Mouse (Mus musculus): Measurements from ENCODE around the gene E130114P18Rik.

Gene E130114P18Rik

GRCm38 (mm10) chr4:97750401-97750800 is 27.5 kb downstream of the E130114P18Rik start:
- DNase-seq = no peak

DNA sequence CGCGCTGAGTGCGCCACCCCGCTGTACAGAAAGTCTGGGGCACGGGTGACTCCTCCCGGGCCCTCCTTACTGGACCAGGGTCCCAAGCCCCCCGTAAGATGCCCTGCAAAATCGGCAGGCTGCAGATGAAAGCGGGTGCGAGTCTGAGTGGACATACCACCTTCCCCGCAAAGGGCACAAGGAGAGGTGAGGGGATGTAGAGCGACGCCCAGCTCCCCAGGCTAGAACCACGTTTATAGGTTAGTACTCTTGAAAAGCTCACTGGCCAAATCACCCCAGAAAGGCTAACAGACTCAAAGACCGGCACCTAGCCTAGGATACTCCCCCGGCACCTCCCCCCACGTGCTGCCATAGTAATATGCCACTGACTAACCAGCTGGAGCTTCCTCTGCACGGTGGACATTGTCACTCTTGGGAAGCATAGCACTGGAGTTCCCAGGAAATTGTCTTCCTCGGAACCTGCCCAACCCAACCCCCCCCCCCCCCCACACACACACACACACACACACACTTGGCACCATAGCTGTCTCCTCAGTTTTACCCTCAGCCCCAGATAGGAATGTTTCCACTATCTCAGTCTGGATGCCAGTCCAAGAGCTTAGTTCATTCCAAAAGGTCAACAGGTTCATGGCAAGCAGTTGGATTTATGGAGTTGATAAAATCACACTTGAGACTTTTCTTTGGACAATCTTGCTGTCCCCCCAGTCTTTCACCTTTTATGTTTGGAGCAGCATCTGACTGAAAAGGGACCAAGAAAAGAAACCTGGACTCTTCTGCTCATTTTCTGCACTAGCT is 31.6 kb downstream of the E130114P18Rik start:
- no peak for DNase-seq

DNA sequence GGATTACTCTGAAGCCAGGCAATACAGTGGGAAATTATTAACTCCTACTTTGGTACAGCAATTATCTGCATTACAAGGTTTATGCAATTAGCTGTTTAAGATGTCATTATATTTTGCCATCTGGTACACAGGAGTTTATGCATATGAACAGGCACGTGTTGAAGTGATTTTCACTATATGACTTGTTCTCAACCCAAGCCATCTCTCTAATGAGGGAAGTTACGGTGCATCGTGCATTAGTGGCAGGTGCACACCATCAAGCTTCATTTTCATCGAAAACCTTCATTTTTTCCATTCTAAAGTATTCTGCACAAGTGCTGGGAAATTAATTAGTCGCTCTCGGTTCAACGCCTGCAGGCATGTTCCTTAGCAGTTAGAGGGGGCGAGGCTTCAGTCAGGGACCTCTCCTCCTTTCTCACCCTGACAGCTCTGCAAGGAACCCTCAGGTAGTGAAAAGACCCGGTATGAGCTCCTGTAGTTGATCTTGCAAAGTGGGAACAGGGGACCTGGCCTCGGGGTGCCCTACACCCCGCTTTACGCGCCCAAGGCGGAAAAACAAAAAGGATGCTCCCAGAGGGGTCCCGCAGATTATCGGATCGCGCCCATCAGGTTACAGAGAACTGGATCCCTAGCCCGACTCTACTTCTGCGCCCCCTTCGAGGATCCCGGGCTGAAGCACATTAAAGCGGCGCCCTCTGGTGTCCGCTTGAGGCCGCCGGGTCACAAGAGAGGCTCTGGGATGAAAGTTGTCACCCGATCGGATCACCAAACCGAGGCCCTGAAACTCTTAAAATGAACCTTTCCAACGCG is 32.4 kb downstream of the E130114P18Rik start:
- DNase-seq = peak; percentile 74

DNA sequence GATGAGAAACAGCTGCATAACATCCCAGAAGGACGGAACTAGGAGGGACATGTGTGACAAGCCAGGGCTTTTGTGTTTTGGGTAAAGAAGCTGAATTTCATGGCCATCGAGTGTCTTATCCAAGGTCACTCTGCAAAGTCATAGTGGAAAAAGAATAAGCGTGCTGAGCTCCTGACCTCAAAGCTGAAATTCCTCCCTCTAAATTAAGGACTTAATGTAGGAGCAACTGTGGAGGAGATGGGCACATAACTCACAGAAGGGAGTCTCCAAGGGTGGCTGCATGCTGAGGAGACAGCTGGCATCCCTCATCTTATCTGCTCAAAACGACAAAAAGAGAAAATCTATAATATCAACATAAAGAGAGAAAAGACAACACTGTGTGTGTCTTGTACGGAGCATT is 33.9 kb downstream of the E130114P18Rik start:
- DNase-seq = no peak

DNA sequence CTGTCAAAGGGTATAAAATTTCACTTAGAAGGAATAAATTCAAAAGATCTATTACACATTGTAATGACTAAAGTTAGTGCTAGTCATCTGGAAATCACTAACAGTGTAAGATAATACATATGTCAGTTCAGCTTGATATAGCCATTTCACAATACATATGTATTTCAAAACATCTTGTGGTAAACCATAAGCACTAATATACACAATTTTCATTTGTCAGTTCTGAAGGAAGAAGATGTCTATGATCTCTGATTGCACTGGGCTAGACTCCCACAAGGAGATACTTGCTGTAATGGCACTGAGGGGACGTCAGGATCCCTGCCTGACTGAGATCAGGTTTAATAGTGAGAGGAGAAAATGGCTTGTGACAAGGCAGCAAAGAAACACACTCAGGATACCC is 44.5 kb downstream of the E130114P18Rik start:
- DNase-seq = no peak

GRCm38 (mm10) chr4:97730416-97730815 is 47.5 kb downstream of the E130114P18Rik start:
- DNase-seq = no peak

DNA sequence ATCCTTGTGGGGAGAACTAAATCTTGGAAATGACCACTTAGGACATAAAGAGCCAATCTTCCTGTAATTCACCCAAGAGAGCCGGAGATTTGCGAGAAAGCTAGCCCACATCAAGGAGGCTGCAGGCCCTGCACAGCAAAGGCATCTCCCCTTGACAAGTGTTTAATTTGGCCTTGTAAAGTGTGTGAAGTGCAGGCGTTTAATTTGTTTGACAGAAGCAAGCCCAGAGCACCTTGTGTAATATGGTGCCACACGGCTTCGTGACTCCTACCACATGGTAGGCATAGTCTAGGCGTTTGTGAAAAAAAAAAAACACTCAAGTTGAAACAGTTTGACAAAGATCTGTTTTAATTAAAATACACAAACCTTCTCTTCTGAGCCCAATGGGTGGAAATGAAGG is 47.9 kb downstream of the E130114P18Rik start:
- DNase-seq = no peak

DNA sequence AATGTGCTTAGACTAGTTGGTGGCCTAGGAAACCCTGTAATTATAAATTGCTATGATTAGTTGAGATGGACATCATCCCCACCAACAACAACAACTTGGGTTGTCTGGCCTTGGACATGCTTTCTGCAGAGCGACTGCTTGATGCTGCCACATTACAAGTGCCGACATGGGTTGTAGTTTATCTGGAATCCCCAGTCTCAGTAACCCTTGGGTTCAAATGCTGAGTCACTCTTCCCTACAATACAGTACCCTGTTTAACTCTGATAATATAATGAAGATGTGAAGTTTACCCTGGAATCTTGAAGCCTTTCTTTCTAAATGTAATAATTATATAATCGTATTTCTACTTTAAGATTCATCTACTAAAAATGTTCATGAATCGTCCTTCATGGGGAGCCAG is 49.4 kb downstream of the E130114P18Rik start:
- no peak for DNase-seq

GRCm38 (mm10) chr4:97723374-97723773 is 54.5 kb downstream of the E130114P18Rik start:
- no peak for DNase-seq

DNA sequence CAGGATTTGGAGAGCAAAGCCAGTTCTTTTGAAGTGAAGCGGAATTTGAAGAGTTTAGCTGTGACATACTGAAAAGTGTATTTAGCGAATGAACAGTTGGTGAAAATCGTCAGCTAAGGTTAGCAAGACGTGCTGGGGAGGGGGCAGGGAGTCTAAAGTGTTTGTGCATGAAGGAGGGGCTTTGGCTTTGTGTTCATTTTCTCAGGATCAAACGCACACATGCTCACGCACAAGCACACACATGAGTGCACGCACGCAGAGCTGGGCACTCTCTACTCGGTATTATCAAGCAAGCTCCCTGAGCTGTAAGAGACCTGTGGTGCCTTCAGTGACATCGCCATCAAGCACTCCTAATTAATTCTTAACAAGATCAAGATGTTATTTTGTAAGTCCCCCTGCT is 55.2 kb downstream of the E130114P18Rik start:
- no peak for DNase-seq

GRCm38 (mm10) chr4:97714616-97715015 is 63.3 kb downstream of the E130114P18Rik start:
- DNase-seq = no peak

DNA sequence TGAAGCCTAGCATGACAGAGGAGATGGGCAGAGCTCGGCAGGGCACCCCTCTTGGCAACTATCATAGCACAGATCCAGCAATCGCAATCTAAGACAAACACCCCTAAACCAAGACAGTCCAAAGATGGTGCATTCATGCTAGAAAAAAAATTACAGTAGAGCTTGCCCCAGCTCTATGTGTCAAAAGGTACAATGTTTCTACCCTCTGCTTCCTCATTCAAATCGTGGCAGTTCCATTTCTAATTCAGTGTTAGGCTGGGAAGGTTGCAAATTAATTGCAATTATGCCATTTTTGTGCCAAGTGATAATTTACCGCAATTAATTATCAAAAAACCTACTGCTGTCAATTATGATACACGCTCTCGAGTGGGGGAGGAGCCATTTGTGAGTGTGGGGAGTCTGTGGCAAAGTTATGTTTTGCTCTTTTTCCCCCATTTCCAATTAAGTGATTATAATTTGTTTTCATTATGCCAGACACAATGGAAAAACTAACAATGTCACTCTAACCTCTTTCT is 63.7 kb downstream of the E130114P18Rik start:
- DNase-seq = no peak

DNA sequence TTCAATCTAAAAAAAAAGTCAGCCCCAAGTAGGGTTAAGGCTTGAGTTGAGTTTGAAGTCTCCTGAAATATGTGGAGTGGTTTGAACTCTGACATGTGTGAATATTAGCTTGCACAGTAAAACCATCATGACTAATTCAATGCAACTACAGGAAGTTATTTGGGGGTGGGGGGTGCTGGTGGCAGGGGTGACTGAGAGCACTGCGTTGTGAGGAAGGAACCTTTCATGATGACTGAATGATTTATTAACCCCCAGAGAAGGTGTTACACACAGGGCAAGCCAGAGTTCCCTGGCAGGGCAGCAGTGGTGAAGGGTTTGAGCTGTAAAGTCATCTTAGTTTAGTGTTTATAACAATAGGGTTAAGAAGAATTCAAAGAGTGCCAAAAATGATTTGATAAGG is 65.3 kb downstream of the E130114P18Rik start:
- no peak for DNase-seq

DNA sequence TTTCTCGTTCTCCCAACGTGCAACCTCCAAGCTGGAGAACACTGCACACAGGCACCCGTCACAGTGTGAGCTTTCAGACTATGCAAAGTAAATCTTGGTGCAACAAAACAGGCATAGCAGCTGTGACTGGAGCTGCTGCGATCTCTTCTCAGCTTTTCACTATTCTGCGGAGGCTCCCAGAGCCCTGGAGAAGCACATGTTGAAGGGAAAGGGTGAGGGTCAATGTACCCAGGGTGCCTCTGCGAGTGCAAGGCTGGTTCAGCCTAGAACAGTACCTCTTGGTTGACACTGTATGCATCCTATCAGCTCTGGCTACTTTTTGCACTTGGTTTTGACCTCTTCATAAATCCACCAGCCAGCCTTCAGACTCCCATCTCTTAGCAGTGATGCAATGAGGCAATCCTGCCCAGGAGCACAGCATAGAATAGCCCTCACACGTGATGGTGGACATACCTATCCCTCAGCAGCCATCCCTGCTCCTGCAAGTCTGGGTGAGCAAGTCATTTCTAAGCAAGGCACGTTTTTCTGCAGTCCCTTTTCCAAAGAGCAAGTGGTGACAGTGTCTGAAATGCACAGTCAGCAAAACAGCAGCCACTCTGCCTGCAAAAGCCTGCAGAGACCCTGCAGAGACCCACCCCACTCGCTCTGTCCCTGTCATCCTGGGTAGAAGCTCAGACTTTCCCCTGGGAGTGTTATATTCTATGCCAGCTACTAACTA is 67.7 kb downstream of the E130114P18Rik start:
- no peak for DNase-seq

GRCm38 (mm10) chr4:97707373-97708152 is 70.3 kb downstream of the E130114P18Rik start:
- no peak for DNase-seq

GRCm38 (mm10) chr4:97696684-97697615 is 80.9 kb downstream of the E130114P18Rik start:
- DNase-seq = no peak

- DNase-seq = no peak
Observed at GRCm38 (mm10) chr4:97695414-97696040, 82.4 kb downstream of the E130114P18Rik start.

GRCm38 (mm10) chr4:97693931-97694330 is 83.9 kb downstream of the E130114P18Rik start:
- no peak for DNase-seq

- no peak for DNase-seq
Observed at GRCm38 (mm10) chr4:97693054-97693453, 84.8 kb downstream of the E130114P18Rik start.

DNA sequence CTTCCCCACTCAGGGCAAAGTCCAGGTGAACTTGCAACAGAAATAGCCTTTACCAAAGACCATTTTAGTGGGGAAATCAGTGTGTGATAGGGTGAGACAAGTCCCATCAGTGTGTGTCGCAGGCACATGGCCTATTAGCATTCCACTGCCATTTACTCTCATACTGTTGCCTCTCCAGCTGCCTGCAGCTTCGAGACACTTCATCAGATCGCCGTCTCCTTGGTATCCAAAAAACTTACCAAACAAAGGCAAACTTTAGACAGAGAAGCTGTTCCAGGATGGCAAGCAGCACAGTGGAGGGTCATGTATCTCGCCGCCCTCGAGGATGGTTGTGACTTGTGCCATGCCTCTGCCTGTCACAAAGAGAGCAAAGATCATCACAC is 87.5 kb downstream of the E130114P18Rik start:
- no peak for DNase-seq
